Mouse (Mus musculus): ENCODE measurements around the gene Eif3l. TPM values are rescaled to one million over a fixed set of nuclear protein-coding genes. Genes with fewer than 3 reads are reported as not detected.

Eif3l gene
- polyA plus RNA-seq, 1 experiment from 2014 or later, result 224 TPM

- no peak overlapping the region for H3K9ac ChIP-seq (replicated peaks; ENCODE audit: low read depth, low read length)
- no peaks in the 10 kb centered on the region for H3K27me3 ChIP-seq (ENCODE audit: control insufficient read depth, insufficient read depth, low read length)
- 74% methylated on average over 10 of the region's 10 CpGs for WGBS
- ATAC-seq (ENCODE audit: insufficient number of reproducible peaks, insufficient read depth, low FRiP score, low read depth), result no peak
- H3K9me3 ChIP-seq (ENCODE audit: control insufficient read depth, low read depth, low read length), result no peaks in the 10 kb centered on the region
- H3K36me3 ChIP-seq (ENCODE audit: control insufficient read depth, insufficient read depth, low read length), result no peaks in the 10 kb centered on the region
- H3K4me1 ChIP-seq (ENCODE audit: control insufficient read depth, insufficient read depth, low read length), result peaks cover 10% of the 10 kb centered on the region; the same call in 1 of the 2 replicates
- no peak overlapping the region for H3K27ac ChIP-seq (ENCODE audit: low read length)
- H3K4me3 ChIP-seq (ENCODE audit: low read depth, low read length), result no peak overlapping the region
- no peak overlapping the region for H3K4me2 ChIP-seq (replicated peaks; ENCODE audit: low read depth, low read length)
Measured at GRCm38 (mm10) chr15:79103264-79103663, 28.3 kb downstream of the Eif3l start.

- H3K9ac ChIP-seq (replicated peaks; ENCODE audit: low read depth, low read length), result no peak overlapping the region
- peaks cover 15% of the 10 kb centered on the region; the same call in 1 of the 2 replicates for H3K4me1 ChIP-seq (ENCODE audit: control insufficient read depth, insufficient read depth, low read length)
- WGBS, result 46% methylated on average over 2 of the region's 2 CpGs
- H3K9me3 ChIP-seq (ENCODE audit: control insufficient read depth, low read depth, low read length), result no peaks in the 10 kb centered on the region
- no peak overlapping the region for H3K4me2 ChIP-seq (replicated peaks; ENCODE audit: low read depth, low read length)
- H3K36me3 ChIP-seq (ENCODE audit: control insufficient read depth, insufficient read depth, low read length), result no peaks in the 10 kb centered on the region; the same call in 1 of the 2 replicates
- H3K27ac ChIP-seq (ENCODE audit: low read length), result no peak overlapping the region
- no peak for ATAC-seq (ENCODE audit: insufficient number of reproducible peaks, insufficient read depth, low FRiP score, low read depth)
- no peak overlapping the region for H3K4me3 ChIP-seq (ENCODE audit: low read depth, low read length)
- H3K27me3 ChIP-seq (ENCODE audit: control insufficient read depth, insufficient read depth, low read length), result no peaks in the 10 kb centered on the region
Measured at GRCm38 (mm10) chr15:79105804-79106203, 30.8 kb downstream of the Eif3l start.

- no peaks in the 10 kb centered on the region for H3K9me3 ChIP-seq (ENCODE audit: control insufficient read depth, low read depth, low read length)
- peak overlapping the region; percentile 98 for H3K4me2 ChIP-seq (replicated peaks; ENCODE audit: low read depth, low read length)
- H3K9ac ChIP-seq (replicated peaks; ENCODE audit: low read depth, low read length), result peak overlapping the region; percentile 74; the same call in 1 of the 2 replicates
- peaks cover 4% of the 10 kb centered on the region for H3K36me3 ChIP-seq (ENCODE audit: control insufficient read depth, insufficient read depth, low read length)
- H3K27me3 ChIP-seq (ENCODE audit: control insufficient read depth, insufficient read depth, low read length), result no peaks in the 10 kb centered on the region
- H3K4me3 ChIP-seq (ENCODE audit: low read depth, low read length), result peak overlapping the region; percentile 89
- H3K27ac ChIP-seq (ENCODE audit: low read length), result peak overlapping the region; percentile 85
- peaks cover 22% of the 10 kb centered on the region; the same call in 1 of the 2 replicates for H3K4me1 ChIP-seq (ENCODE audit: control insufficient read depth, insufficient read depth, low read length)
- no peak for ATAC-seq (ENCODE audit: insufficient number of reproducible peaks, insufficient read depth, low FRiP score, low read depth)
- 13% methylated on average over 7 of the region's 7 CpGs for WGBS
Measured at GRCm38 (mm10) chr15:79107966-79108365, 33.0 kb downstream of the Eif3l start.

GRCm38 (mm10) chr15:79108421-79109320 lies 33.7 kb downstream of the Eif3l start, which contains the start of gene Micall1:
Gene Micall1, plus strand, starts transcription at chr15:79108898.
- no peaks in the 10 kb centered on the region for H3K27me3 ChIP-seq (ENCODE audit: control insufficient read depth, insufficient read depth, low read length)
- peaks cover 6% of the 10 kb centered on the region for H3K36me3 ChIP-seq (ENCODE audit: control insufficient read depth, insufficient read depth, low read length)
- under 1% methylated on average over 64 of the region's 85 CpGs for WGBS
- H3K9me3 ChIP-seq (ENCODE audit: control insufficient read depth, low read depth, low read length), result no peaks in the 10 kb centered on the region
- peaks cover 22% of the 10 kb centered on the region; the same call in 1 of the 2 replicates for H3K4me1 ChIP-seq (ENCODE audit: control insufficient read depth, insufficient read depth, low read length)
- H3K9ac ChIP-seq (replicated peaks; ENCODE audit: low read depth, low read length), result peak within 1 kb of the TSS; percentile 74
- H3K27ac ChIP-seq (ENCODE audit: low read length), result peak within 1 kb of the TSS; percentile 85
- peak within 1 kb of the TSS; percentile 89 for H3K4me3 ChIP-seq (ENCODE audit: low read depth, low read length)
- peak within 1 kb of the TSS; percentile 98 for H3K4me2 ChIP-seq (replicated peaks; ENCODE audit: low read depth, low read length)
- ATAC-seq (ENCODE audit: insufficient number of reproducible peaks, insufficient read depth, low FRiP score, low read depth), result peak; percentile 87

GRCm38 (mm10) chr15:79109321-79109934 lies 34.4 kb downstream of the Eif3l start:
- no peaks in the 10 kb centered on the region for H3K27me3 ChIP-seq (ENCODE audit: control insufficient read depth, insufficient read depth, low read length)
- H3K27ac ChIP-seq (ENCODE audit: low read length), result peak overlapping the region; percentile 85
- H3K36me3 ChIP-seq (ENCODE audit: control insufficient read depth, insufficient read depth, low read length), result peaks cover 6% of the 10 kb centered on the region
- H3K4me3 ChIP-seq (ENCODE audit: low read depth, low read length), result peak overlapping the region; percentile 89
- H3K4me2 ChIP-seq (replicated peaks; ENCODE audit: low read depth, low read length), result peak overlapping the region; percentile 98
- no peaks in the 10 kb centered on the region for H3K9me3 ChIP-seq (ENCODE audit: control insufficient read depth, low read depth, low read length)
- WGBS, result under 1% methylated on average over 46 of the region's 46 CpGs
- peaks cover 22% of the 10 kb centered on the region; the same call in 1 of the 2 replicates for H3K4me1 ChIP-seq (ENCODE audit: control insufficient read depth, insufficient read depth, low read length)
- H3K9ac ChIP-seq (replicated peaks; ENCODE audit: low read depth, low read length), result peak overlapping the region; percentile 74
- peak; percentile 58 for ATAC-seq (ENCODE audit: insufficient number of reproducible peaks, insufficient read depth, low FRiP score, low read depth)

- WGBS, result 17% methylated on average over 9 of the region's 9 CpGs
- peak overlapping the region; percentile 89 for H3K4me3 ChIP-seq (ENCODE audit: low read depth, low read length)
- ATAC-seq (ENCODE audit: insufficient number of reproducible peaks, insufficient read depth, low FRiP score, low read depth), result no peak
- peaks cover 22% of the 10 kb centered on the region; the same call in 1 of the 2 replicates for H3K4me1 ChIP-seq (ENCODE audit: control insufficient read depth, insufficient read depth, low read length)
- H3K9ac ChIP-seq (replicated peaks; ENCODE audit: low read depth, low read length), result peak overlapping the region; percentile 74; the same call in 1 of the 2 replicates
- no peaks in the 10 kb centered on the region for H3K9me3 ChIP-seq (ENCODE audit: control insufficient read depth, low read depth, low read length)
- no peaks in the 10 kb centered on the region for H3K27me3 ChIP-seq (ENCODE audit: control insufficient read depth, insufficient read depth, low read length)
- H3K36me3 ChIP-seq (ENCODE audit: control insufficient read depth, insufficient read depth, low read length), result peaks cover 9% of the 10 kb centered on the region
- H3K4me2 ChIP-seq (replicated peaks; ENCODE audit: low read depth, low read length), result peak overlapping the region; percentile 98
- no peak overlapping the region for H3K27ac ChIP-seq (ENCODE audit: low read length)
Measured at GRCm38 (mm10) chr15:79110031-79110430, 35.1 kb downstream of the Eif3l start.

GRCm38 (mm10) chr15:79110528-79110927 lies 35.5 kb downstream of the Eif3l start:
- WGBS, result 76% methylated on average over 2 of the region's 2 CpGs
- 0 out of 2 replicates have a peak overlapping the region, but pooled peaks have one; percentile 7 for H3K9ac ChIP-seq (replicated peaks; ENCODE audit: low read depth, low read length)
- no peaks in the 10 kb centered on the region for H3K9me3 ChIP-seq (ENCODE audit: control insufficient read depth, low read depth, low read length)
- H3K27ac ChIP-seq (ENCODE audit: low read length), result no peak overlapping the region
- peaks cover 14% of the 10 kb centered on the region for H3K36me3 ChIP-seq (ENCODE audit: control insufficient read depth, insufficient read depth, low read length)
- peaks cover 22% of the 10 kb centered on the region; the same call in 1 of the 2 replicates for H3K4me1 ChIP-seq (ENCODE audit: control insufficient read depth, insufficient read depth, low read length)
- ATAC-seq (ENCODE audit: insufficient number of reproducible peaks, insufficient read depth, low FRiP score, low read depth), result no peak
- no peaks in the 10 kb centered on the region for H3K27me3 ChIP-seq (ENCODE audit: control insufficient read depth, insufficient read depth, low read length)
- peak overlapping the region; percentile 89; the same call in 1 of the 2 replicates for H3K4me3 ChIP-seq (ENCODE audit: low read depth, low read length)
- peak overlapping the region; percentile 98 for H3K4me2 ChIP-seq (replicated peaks; ENCODE audit: low read depth, low read length)

GRCm38 (mm10) chr15:79111774-79112173 lies 36.8 kb downstream of the Eif3l start:
- no peak for ATAC-seq (ENCODE audit: insufficient number of reproducible peaks, insufficient read depth, low FRiP score, low read depth)
- no peaks in the 10 kb centered on the region for H3K27me3 ChIP-seq (ENCODE audit: control insufficient read depth, insufficient read depth, low read length)
- H3K36me3 ChIP-seq (ENCODE audit: control insufficient read depth, insufficient read depth, low read length), result peaks cover 19% of the 10 kb centered on the region
- peak overlapping the region; percentile 98; the same call in 1 of the 2 replicates for H3K4me2 ChIP-seq (replicated peaks; ENCODE audit: low read depth, low read length)
- no peaks in the 10 kb centered on the region for H3K9me3 ChIP-seq (ENCODE audit: control insufficient read depth, low read depth, low read length)
- no peak overlapping the region for H3K4me3 ChIP-seq (ENCODE audit: low read depth, low read length)
- no peak overlapping the region for H3K9ac ChIP-seq (replicated peaks; ENCODE audit: low read depth, low read length)
- no peak overlapping the region for H3K27ac ChIP-seq (ENCODE audit: low read length)
- peaks cover 22% of the 10 kb centered on the region; the same call in 1 of the 2 replicates for H3K4me1 ChIP-seq (ENCODE audit: control insufficient read depth, insufficient read depth, low read length)
- WGBS, result 54% methylated on average over 4 of the region's 4 CpGs

Measured in stomach, embryonic 14.5 days (tissue).